Mouse (Mus musculus) stomach, embryonic 14.5 days (tissue): ENCODE results near the gene Tm7sf3. TPM values are rescaled to one million over a fixed set of nuclear protein-coding genes. Genes with fewer than 3 reads are reported as not detected.

Experiments
- polyA plus RNA-seq: library from polyadenylated mRNA; unstranded; fragments of >200 nt; fragmentation: Nextera tagmentation; extraction: Ambion mirVana; gene quantifications from 2 replicates; pipeline ENCODE4 v1.2.1, GENCODE M21; 2014

The Tm7sf3 gene
- polyA plus RNA-seq, 1 experiment from 2014 or later: 31.7 TPM

Other genes starting within 250 kb of the Tm7sf3 start
- 10.0 and 13.2 TPM in 2 replicates for gene Itpr2, start 140.6 kb downstream of the Tm7sf3 start, polyA plus RNA-seq
- gene Fgfr1op2, start 65.6 kb downstream of the Tm7sf3 start, polyA plus RNA-seq: 102 and 105 TPM in 2 replicates
- gene Ints13, start 65.0 kb downstream of the Tm7sf3 start, polyA plus RNA-seq: 58.0 and 58.6 TPM in 2 replicates
- gene Med21, start 277 bp downstream of the Tm7sf3 start, polyA plus RNA-seq: 137 and 146 TPM in 2 replicates
- 25.0 and 27.6 TPM in 2 replicates for gene Stk38l, start 82.2 kb upstream of the Tm7sf3 start, polyA plus RNA-seq
- gene Arntl2, start 153.2 kb upstream of the Tm7sf3 start, polyA plus RNA-seq: 7.1 and 8.5 TPM in 2 replicates
- not detected in 2 replicates for gene Smco2, start 207.3 kb upstream of the Tm7sf3 start, polyA plus RNA-seq
- gene Ppfibp1, start 245.7 kb upstream of the Tm7sf3 start, polyA plus RNA-seq: 41.9 and 52.1 TPM in 2 replicates